Mouse (Mus musculus) bone marrow macrophage, adult 2 months (primary cell): Measurements from ENCODE around the gene Bola3.

Experiments
- CTCF ChIP-seq: IDR thresholded peaks from 2 replicates; pipeline ENCODE4 v1.5.1; 2012; ENCODE audit warnings: low read depth, mild to moderate bottlenecking, low read length, moderate library complexity
- POLR2A ChIP-seq: IDR thresholded peaks from 2 replicates; pipeline ENCODE4 v1.6.1; 2012; ENCODE audit warnings: mild to moderate bottlenecking, low read depth, low read length, borderline replicate concordance

DNA sequence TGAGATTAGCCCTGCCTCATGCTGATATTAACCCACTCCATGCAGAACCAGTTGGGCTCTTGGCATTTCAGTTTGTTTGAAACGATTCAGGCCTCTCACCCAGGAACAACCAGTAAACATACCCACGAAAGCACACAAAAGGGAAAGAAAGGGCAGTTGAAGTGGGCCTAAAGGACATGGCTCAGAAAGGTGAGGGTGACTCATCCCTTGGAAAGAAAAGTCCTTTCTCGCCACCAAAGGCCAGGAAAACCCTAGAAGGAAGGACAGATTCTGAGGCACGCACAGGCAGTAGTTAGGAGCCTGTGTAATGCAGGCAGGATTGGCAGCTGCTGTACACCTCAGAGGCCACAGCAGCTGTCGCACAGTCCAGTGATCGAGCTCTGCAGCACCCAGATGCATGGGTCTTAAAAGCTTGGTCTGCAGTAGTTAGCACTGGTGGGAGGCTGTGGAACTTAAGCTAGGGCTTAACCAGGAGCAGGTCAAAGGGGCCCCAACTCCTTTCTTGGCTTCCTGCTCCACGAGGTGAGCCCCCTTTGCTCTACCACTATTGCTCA, 56.6 kb downstream of the Bola3 start:
- TF ChIP-seq CTCF (no peak), POLR2A (no peak)
